Mouse (Mus musculus) lung, postnatal 0 days (tissue): ENCODE data around the gene Pde12.

Experiments
- CTCF ChIP-seq: IDR thresholded peaks from 2 replicates; pipeline ENCODE4 v1.5.1; 2016; ENCODE audit warnings: antibody characterized with exemption, mild to moderate bottlenecking
- EP300 ChIP-seq: IDR thresholded peaks from 2 replicates; pipeline ENCODE4 v1.6.1; 2016; ENCODE audit warnings: antibody characterized with exemption, mild to moderate bottlenecking, control low read depth

DNA sequence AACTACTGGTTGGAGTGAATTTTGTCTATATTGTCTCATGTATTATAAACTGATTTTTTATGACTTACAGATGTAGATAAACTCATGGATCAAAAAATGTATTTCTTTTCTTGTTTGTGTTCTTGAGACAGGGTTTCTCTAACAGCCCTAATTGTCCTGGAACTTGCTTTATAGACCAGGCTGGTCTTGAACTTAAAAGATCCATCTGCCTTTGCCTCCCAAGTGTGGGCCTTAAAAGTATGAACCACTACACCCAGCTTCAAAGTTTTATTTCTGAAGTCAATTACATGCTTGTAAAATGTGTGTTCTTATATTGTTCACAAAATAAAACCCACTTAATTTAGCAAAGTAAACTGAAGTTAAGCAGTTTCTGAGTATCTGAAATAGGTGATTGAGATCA, 11.5 kb downstream of the Pde12 start:
- TF ChIP-seq EP300: no peak
- no peak for TF ChIP-seq CTCF
